Mouse (Mus musculus) lung, postnatal 0 days (tissue): ENCODE measurements at regions not wholly inside any gene's neighbourhood (a gene's known extent, or its start where the extent isn't known, plus 50 kb on each side); places are given as distances from the start of the nearest gene placed in this dataset.

Source experiments
- ATAC-seq: fragments of 200-750 bp; cut with Nextera tagmentation; 2 replicates; pipeline ENCODE4 v1.8.0; 2017; ENCODE audit warnings: moderate library complexity
- DNase-seq: peaks from one replicate; pipeline ENCODE4 v3.0.0-alpha.2; 2016; ENCODE audit warnings: low spot score
- H3K27ac ChIP-seq: fragments of 300-500 bp; sonication (generic); 2 replicates; pipeline ENCODE4 v1.5.1; 2014; ENCODE audit warnings: antibody characterized with exemption, mild to moderate bottlenecking, low read length, mixed read lengths
- H3K27me3 ChIP-seq: fragments of 300-500 bp; sonication (generic); replicated peaks from 2 replicates; pipeline ENCODE4 v1.6.1; 2014; ENCODE audit warnings: low read length, mixed read lengths; ENCODE audit not compliant: insufficient read depth
- H3K36me3 ChIP-seq: fragments of 300-500 bp; sonication (generic); 2 replicates; pipeline ENCODE4 v1.6.1; 2014; ENCODE audit warnings: low read length, mixed read lengths; ENCODE audit not compliant: insufficient read depth
- H3K4me1 ChIP-seq: fragments of 300-500 bp; sonication (generic); 2 replicates; pipeline ENCODE4 v1.6.1; 2014; ENCODE audit warnings: antibody characterized with exemption, low read depth, low read length, mixed read lengths; ENCODE audit not compliant: insufficient read depth
- H3K4me2 ChIP-seq: fragments of 300-500 bp; sonication (generic); replicated peaks from 2 replicates; pipeline ENCODE4 v1.6.1; 2014; ENCODE audit warnings: low read depth, mild to moderate bottlenecking, low read length, moderate library complexity, mixed read lengths
- H3K4me3 ChIP-seq: fragments of 300-500 bp; sonication (generic); 2 replicates; pipeline ENCODE4 v1.5.1; 2014; ENCODE audit warnings: low read depth, low read length
- H3K9ac ChIP-seq: fragments of 300-500 bp; sonication (generic); replicated peaks from 2 replicates; pipeline ENCODE4 v1.6.1; 2014; ENCODE audit warnings: low read depth, mild to moderate bottlenecking
- H3K9me3 ChIP-seq: fragments of 300-500 bp; sonication (generic); 2 replicates; pipeline ENCODE4 v1.6.1; 2016; ENCODE audit warnings: low read length, mixed read lengths
- CTCF ChIP-seq: IDR thresholded peaks from 2 replicates; pipeline ENCODE4 v1.5.1; 2016; ENCODE audit warnings: antibody characterized with exemption, mild to moderate bottlenecking
- EP300 ChIP-seq: IDR thresholded peaks from 2 replicates; pipeline ENCODE4 v1.6.1; 2016; ENCODE audit warnings: antibody characterized with exemption, mild to moderate bottlenecking, control low read depth
- WGBS: fragments of 180-500 bp; shearing (Covaris S2); extraction: QIAGEN DNeasy Blood & Tissue Kit; methylation state at CpG from one replicate; pipeline ENCODE4 v1.1.7; 2014; 5-methylcytosine and 5-hydroxymethylcytosine counted together

GRCm38 (mm10) chr12:77799134-77799770 is 394.8 kb upstream of the Gm6657 start:
- Histone ChIP-seq H3K27me3 (no peaks in the 10 kb centered on the region), H3K36me3 (no peaks in the 10 kb centered on the region), H3K4me3 (no peak overlapping the region), H3K27ac (no peak overlapping the region), H3K4me1 (no peaks in the 10 kb centered on the region), H3K4me2 (no peak overlapping the region), H3K9me3 (no peaks in the 10 kb centered on the region), H3K9ac (no peak overlapping the region)
- 45% methylated on average over 12 of the region's 12 CpGs for WGBS
- TF ChIP-seq CTCF = no peak
- TF ChIP-seq EP300 = no peak
- DNase-seq (no peak), ATAC-seq (no peak)

GRCm38 (mm10) chr12:77807674-77808073 is 386.4 kb upstream of the Gm6657 start:
- no peak overlapping the region for H3K4me3 ChIP-seq

GRCm38 (mm10) chr12:77811276-77811675 is 382.8 kb upstream of the Gm6657 start:
- peak; percentile 65 for TF ChIP-seq CTCF
- TF ChIP-seq EP300 = no peak
- H3K27me3 ChIP-seq = no peaks in the 10 kb centered on the region
- H3K4me1 ChIP-seq = no peaks in the 10 kb centered on the region
- H3K27ac ChIP-seq = no peak overlapping the region
- no peak overlapping the region for H3K4me3 ChIP-seq
- whole genome bisulfite sequencing = 61% methylated on average over 2 of the region's 2 CpGs
- H3K4me2 ChIP-seq = no peak overlapping the region
- no peaks in the 10 kb centered on the region for H3K9me3 ChIP-seq
- no peaks in the 10 kb centered on the region for H3K36me3 ChIP-seq
- ATAC-seq (no peak), DNase-seq (peak; percentile 19)
- H3K9ac ChIP-seq = no peak overlapping the region

More at GRCm38 (mm10) chr12:77807674-77808073, 386.4 kb upstream of the Gm6657 start:
- Histone ChIP-seq H3K27me3 (no peaks in the 10 kb centered on the region), H3K9ac (no peak overlapping the region), H3K27ac (no peak overlapping the region), H3K9me3 (no peaks in the 10 kb centered on the region), H3K4me1 (no peaks in the 10 kb centered on the region), H3K36me3 (no peaks in the 10 kb centered on the region), H3K4me2 (no peak overlapping the region)
- ATAC-seq (no peak), DNase-seq (no peak)
- TF ChIP-seq CTCF = no peak
- no peak for TF ChIP-seq EP300
- 81% methylated on average over 7 of the region's 7 CpGs for WGBS

GRCm38 (mm10) chr12:77819456-77819855 is 374.6 kb upstream of the Gm6657 start:
- Histone ChIP-seq H3K9ac (no peak overlapping the region), H3K27ac (no peak overlapping the region), H3K4me1 (no peaks in the 10 kb centered on the region), H3K9me3 (no peaks in the 10 kb centered on the region), H3K36me3 (no peaks in the 10 kb centered on the region), H3K4me3 (no peak overlapping the region), H3K27me3 (no peaks in the 10 kb centered on the region), H3K4me2 (no peak overlapping the region)
- 91% methylated on average over 16 of the region's 16 CpGs for WGBS
- ATAC-seq (no peak), DNase-seq (no peak)
- TF ChIP-seq EP300 (no peak), CTCF (no peak)

GRCm38 (mm10) chr12:77823381-77824030 is 370.5 kb upstream of the Gm6657 start:
- Histone ChIP-seq H3K4me3 (no peak overlapping the region), H3K4me2 (no peak overlapping the region), H3K4me1 (no peaks in the 10 kb centered on the region), H3K27ac (no peak overlapping the region), H3K36me3 (no peaks in the 10 kb centered on the region), H3K9me3 (no peaks in the 10 kb centered on the region; the same call in 1 of the 2 replicates), H3K27me3 (no peaks in the 10 kb centered on the region), H3K9ac (no peak overlapping the region)
- ATAC-seq (peak; percentile 57), DNase-seq (peak; percentile 42)
- WGBS = 27% methylated on average over 3 of the region's 3 CpGs
- TF ChIP-seq EP300 (no peak), CTCF (no peak)

DNA sequence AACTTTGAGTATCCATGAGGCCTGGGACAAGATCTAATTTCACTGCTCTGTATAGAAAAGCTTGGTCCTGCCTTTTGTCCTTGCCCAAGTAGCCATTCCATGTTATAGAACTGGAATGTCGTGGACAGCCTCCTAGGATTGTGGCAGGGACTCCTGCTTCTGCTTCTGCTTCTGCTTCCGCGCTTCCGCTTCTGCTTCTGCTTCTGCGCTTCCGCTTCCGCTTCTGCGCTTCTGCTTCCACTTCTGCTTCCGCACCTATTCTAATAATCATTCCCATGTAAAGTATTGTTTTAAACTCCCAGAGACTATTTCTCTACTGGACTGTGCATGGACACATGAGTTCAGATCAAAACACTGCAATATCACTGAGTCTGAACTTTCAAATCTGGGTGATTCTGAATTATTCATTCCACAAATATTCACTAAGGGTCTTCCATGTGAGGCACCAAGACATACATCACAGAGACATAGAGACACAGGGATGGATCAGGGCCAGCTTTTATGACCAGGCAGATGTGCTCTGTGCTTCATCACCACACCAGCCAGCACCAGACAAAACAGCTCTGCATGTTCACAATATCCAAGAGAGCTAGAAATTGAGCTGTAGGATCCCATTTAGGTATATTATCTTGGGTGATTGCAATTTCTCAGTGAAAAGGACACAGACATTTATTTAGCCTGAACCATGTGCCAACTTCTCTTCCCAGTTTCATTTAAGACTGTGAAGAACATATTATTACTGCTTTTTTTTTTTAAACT is 360.5 kb upstream of the Gm6657 start:
- DNase-seq (no peak), ATAC-seq (no peak)
- no peak for TF ChIP-seq EP300
- TF ChIP-seq CTCF = no peak
- H3K4me3 ChIP-seq = no peak overlapping the region
- H3K4me2 ChIP-seq = no peak overlapping the region
- no peak overlapping the region for H3K27ac ChIP-seq
- H3K4me1 ChIP-seq = no peaks in the 10 kb centered on the region
- no peaks in the 10 kb centered on the region for H3K9me3 ChIP-seq
- no peaks in the 10 kb centered on the region for H3K27me3 ChIP-seq
- no peak overlapping the region for H3K9ac ChIP-seq
- WGBS = 90% methylated on average over 9 of the region's 9 CpGs
- no peaks in the 10 kb centered on the region for H3K36me3 ChIP-seq
